Mouse (Mus musculus): ENCODE measurements around the gene Gm4836. TPM values are rescaled to one million over a fixed set of nuclear protein-coding genes. Genes with fewer than 3 reads are reported as not detected.
"Not testable (repeated sequence)": the region's sequence is repeated elsewhere in the genome, so short reads cannot be mapped to it uniquely, and the experiment has no call there.

Gene Gm4836
- not detected in 2 replicates for total RNA-seq (2017)

- ATAC-seq (replicated peaks; ENCODE audit: low read depth, poor library complexity, severe bottlenecking) = not testable (repeated sequence)
These were observed at the start of gene Gm4836 for GRCm38 (mm10) chrX:28293532-28293931. Gene Gm4836 (minus strand): TSS chrX:28293632.
